Mouse (Mus musculus) frontal cortex, postnatal 14 days (tissue): ENCODE measurements around the gene Mpdz.

Experiments
- DNase-seq, 2 experiments: peaks; one replicate each; pipeline ENCODE4 v3.0.0; 2022; ENCODE audit warnings: low spot score in 2 of 2

Mpdz gene

GRCm38 (mm10) chr4:81442078-81442981, at the start of gene Mpdz:
TSS of gene Mpdz (minus strand) at chr4:81442815.
- DNase-seq, result peak; percentile 19 to 43

GRCm38 (mm10) chr4:81490556-81490955, 47.9 kb upstream of the Mpdz start:
- DNase-seq, result no peak

- DNase-seq, result no peak
Observed at GRCm38 (mm10) chr4:81484603-81485002, 42.0 kb upstream of the Mpdz start.

GRCm38 (mm10) chr4:81483887-81484602, 41.4 kb upstream of the Mpdz start:
- DNase-seq, result no peak

- DNase-seq, result no peak
Observed at GRCm38 (mm10) chr4:81483159-81483558, 40.5 kb upstream of the Mpdz start.

GRCm38 (mm10) chr4:81466821-81467220, 24.2 kb upstream of the Mpdz start:
- DNase-seq, result no peak

- no peak for DNase-seq
Observed at GRCm38 (mm10) chr4:81465172-81465571, 22.6 kb upstream of the Mpdz start.

- no peak for DNase-seq
Observed at GRCm38 (mm10) chr4:81462253-81462652, 19.6 kb upstream of the Mpdz start.

- DNase-seq, result no peak
Observed at GRCm38 (mm10) chr4:81458921-81459320, 16.3 kb upstream of the Mpdz start.

- DNase-seq, result no peak
Observed at GRCm38 (mm10) chr4:81453806-81454205, 11.2 kb upstream of the Mpdz start.

- DNase-seq, result no peak
Observed at GRCm38 (mm10) chr4:81452183-81452582, 9.6 kb upstream of the Mpdz start.

- no peak for DNase-seq
Observed at GRCm38 (mm10) chr4:81449413-81449812, 6.8 kb upstream of the Mpdz start.

- no peak for DNase-seq
Observed at GRCm38 (mm10) chr4:81443566-81443965, 951 bp upstream of the Mpdz start.

GRCm38 (mm10) chr4:81433961-81434360, 8.7 kb downstream of the Mpdz start:
- no peak for DNase-seq

- no peak for DNase-seq
Observed at GRCm38 (mm10) chr4:81430826-81431225, 11.8 kb downstream of the Mpdz start.

- DNase-seq, result no peak
Observed at GRCm38 (mm10) chr4:81430105-81430504, 12.5 kb downstream of the Mpdz start.

- no peak for DNase-seq
Observed at GRCm38 (mm10) chr4:81429670-81430069, 12.9 kb downstream of the Mpdz start.

- no peak for DNase-seq
Observed at GRCm38 (mm10) chr4:81423556-81423955, 19.1 kb downstream of the Mpdz start.

GRCm38 (mm10) chr4:81421621-81422020, 21.0 kb downstream of the Mpdz start:
- DNase-seq, result no peak

GRCm38 (mm10) chr4:81415324-81416026, 27.1 kb downstream of the Mpdz start:
- DNase-seq, result no peak

- no peak for DNase-seq
Observed at GRCm38 (mm10) chr4:81414684-81415323, 27.8 kb downstream of the Mpdz start.

- no peak for DNase-seq
Observed at GRCm38 (mm10) chr4:81396883-81397282, 45.7 kb downstream of the Mpdz start.
